Mouse (Mus musculus) erythroblast, adult 5-6 weeks (primary cell): ENCODE results near the gene Eif3a. TPM values are rescaled to one million over a fixed set of nuclear protein-coding genes. Genes with fewer than 3 reads are reported as not detected.
A peak's percentile ranks its signal among the peaks of the same experiment; 100 is the strongest.

Experiments
- ATAC-seq: replicated peaks from 2 replicates; pipeline ENCODE4 v1.8.0; 2016; ENCODE audit warnings: moderate number of reproducible peaks, mild to moderate bottlenecking, moderate TSS enrichment, inconsistent platforms; ENCODE audit not compliant: poor library complexity, low FRiP score, severe bottlenecking
- total RNA-seq, 2 experiments: library from RNA; stranded (forward) in 1 of 2; stranded (reverse) in 1 of 2; fragments of 150-400 nt in 1 of 2; fragments of 200-764, 138-1000 nt in 1 of 2; gene quantifications; 2 replicates each; pipeline versions ENCODE4 v1.2.3 to v1.2.4; 2015 to 2017; ENCODE audit warnings: low replicate concordance in 2 of 2

Gene Eif3a
- total RNA-seq (2015; ENCODE audit: low replicate concordance) (63.8 and 94.0 TPM in 2 replicates), total RNA-seq (2017; ENCODE audit: low replicate concordance) (68.9 and 152 TPM in 2 replicates)

DNA sequence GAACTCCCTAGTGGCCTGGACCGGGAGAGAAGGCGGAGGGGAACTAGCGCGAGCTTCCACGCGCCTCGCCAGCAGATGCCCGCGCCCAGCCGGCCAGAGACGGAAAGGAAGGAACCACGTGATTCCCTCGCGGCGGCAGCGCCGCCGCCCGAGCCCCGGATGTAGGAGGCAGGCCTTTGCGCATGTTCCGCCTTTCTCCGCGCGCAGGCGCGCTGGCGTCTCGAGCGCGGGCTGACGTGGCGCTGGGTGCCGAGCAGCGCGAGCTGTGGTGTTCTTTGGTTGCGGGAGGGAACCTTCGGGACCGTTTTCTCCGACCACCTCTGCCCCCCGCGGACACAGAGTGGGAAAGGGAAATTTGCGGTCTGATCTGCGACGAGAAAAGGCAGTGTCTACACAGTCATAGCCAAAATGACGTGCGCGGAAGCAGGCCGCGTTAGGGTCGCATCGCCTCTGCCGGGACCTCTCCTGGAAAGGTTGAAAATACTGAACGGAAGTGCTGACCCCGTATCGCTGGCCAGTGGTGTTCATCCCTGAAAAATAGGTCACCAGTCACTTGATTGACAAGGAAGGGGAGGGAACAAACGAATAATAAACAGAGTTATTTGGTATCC is at the start of gene Eif3a:
TSS of gene Eif3a (minus strand) at position 108 of the 611 bp plus-strand sequence.
- ATAC-seq: peak; percentile 90

DNA sequence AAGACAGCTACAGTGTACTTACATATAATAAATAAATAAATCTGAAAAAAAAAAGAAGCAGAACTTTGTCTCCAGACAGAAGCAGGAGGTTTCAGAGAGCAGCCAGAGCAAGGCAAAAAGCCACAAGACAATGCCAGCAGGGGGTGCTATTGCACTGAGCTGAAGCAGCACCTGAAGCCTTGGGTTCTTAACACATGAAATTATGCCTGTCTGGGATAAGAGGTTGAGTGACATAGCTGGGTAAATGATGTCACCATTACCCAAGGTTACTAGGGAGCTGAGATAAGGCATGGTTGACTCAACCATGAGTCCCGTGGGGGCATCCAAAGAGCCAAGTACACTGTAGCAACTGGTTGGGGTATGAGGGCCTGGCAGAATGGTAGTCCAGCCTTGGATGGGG is 47.3 kb upstream of the Eif3a start:
- ATAC-seq: peak; percentile 90

DNA sequence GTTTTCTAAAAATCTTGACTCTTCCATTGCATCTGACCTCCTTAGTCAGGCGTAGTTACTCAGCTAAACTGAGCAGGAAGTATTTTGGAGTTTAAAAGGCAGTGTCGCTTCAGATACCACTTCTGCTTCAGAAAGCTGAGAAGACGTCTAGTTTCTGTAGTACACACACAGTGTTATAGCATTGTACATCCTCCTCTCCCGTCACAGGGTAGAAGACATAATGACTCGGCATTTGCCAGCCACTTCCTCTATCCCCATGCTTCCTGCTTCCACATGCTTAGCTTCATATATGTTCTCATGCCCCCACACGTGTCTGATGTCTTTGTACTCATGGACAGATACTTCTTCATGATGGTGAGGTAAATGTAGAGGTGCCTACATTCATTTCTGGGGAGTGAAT is 28.2 kb upstream of the Eif3a start:
- ATAC-seq: no peak

DNA sequence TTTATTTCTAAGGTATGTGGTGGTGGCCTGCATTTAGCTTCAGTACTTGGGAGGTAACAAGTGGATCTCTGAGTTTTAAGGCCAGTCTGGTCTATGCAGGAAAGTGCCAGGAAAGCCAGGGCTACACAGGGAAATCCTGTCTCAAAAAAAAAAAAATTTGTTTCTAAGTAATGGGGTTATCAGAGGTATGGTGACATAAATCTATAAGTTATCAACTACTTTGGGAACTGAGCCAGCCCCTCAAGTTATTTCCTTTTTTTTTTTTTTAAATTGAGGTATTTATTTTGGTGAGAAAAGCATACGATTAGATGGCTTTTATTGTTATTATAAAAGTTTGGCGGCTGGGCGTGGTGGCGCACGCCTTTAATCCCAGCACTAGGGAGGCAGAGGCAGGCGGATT is 22.7 kb upstream of the Eif3a start:
- ATAC-seq: no peak

DNA sequence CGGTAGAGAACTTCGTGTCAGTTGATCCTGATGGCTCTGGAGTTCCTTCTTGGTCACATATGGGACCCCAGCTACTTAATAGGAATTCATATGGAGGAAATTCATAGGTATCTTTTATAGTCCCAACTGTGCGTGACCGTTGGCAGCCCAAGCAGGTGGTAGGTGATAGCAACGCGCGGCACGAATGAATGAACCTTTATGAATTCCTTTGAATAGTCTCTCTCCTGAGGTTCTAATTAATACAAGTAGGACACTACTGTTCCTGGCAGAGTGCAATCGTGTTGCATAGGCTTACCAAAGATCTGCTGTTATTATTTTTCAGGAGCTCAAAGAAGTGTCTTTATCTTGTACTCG is 21.6 kb upstream of the Eif3a start:
- peak; percentile 55 for ATAC-seq

DNA sequence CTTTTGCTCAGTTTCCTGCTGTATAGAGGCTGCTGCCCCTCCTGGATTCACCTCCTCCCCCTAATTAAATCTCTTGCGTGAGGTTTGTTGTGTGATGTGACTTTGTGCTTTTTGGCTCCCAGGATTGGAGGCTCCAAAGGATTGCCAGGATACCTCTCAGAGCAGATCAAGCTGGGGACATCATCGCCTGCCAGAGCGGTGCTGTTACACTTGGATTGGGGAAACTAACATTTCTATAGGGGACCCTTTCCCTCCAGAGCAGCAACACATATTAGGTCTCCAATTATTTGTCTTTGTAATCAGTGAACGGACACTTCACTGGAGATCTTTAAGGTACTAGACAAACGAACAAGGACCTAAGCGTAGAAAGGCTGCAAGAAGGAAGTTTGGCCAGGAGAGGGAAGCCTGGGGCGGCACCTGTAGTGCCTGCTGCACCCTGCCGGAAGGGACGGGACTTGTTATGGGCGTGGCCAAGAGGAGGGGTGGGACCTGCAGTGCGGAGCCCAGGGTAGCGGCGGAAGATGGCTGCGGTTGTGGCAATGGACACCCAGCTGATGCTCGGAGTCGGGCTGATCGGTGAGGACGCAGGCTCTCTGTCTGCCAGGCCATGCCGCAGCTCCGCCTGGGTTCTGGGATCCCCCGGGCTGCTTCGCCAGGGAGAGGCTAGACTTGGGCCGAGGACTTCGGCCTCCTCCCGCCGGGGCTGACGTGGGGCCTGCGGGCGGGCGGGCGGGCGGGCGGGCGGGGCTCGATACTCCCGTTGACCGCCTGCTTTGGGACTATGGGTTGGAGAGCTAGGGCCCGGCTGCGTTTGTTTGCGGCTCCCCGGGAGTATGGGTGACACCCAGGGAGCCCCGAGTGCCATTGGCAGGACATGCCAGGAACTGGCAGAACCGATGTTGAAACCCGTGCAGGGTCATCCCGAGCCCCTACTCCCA is 20.9 kb upstream of the Eif3a start, which contains the start of gene Fam45a:
TSS of gene Fam45a (plus strand) at position 488 of the 938 bp plus-strand sequence.
- peak; percentile 99 for ATAC-seq

DNA sequence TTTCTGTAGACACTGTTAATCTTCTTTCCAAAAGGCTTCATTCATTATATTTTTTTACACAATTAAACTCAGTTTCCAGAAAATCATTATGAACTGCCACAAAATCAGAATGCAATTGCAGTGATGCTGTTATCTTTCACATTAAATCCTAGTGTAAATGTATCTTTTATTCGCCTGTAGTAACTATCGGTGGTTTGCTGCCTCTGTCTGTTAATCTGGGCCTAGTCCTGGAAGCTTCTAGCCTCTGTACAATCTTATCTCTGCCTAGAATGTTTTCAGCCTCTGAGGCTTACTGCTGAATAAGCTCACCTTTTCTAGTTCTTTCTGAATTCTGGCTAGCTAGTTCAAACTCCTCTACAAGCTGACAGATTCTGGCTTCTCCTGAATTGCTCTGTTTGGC is 19.5 kb upstream of the Eif3a start:
- no peak for ATAC-seq

DNA sequence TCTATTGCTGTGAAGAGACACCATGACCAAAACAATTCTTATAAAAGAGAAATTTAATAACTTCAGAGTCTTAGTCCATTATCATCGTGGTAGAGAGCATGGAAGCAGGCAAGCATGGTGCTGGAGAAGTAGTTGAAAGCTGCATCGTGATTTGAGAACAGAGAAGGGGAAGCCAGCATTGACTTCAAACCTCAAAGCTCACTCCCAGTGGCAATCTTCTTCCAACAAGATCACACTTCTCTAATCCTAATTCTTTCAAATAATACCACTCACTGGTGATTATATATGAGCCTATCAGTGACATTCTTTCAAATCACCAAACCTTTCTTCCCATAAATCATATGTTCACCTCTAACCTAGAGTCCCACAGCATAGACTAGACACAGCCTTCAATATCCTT is 14.4 kb upstream of the Eif3a start:
- no peak for ATAC-seq

DNA sequence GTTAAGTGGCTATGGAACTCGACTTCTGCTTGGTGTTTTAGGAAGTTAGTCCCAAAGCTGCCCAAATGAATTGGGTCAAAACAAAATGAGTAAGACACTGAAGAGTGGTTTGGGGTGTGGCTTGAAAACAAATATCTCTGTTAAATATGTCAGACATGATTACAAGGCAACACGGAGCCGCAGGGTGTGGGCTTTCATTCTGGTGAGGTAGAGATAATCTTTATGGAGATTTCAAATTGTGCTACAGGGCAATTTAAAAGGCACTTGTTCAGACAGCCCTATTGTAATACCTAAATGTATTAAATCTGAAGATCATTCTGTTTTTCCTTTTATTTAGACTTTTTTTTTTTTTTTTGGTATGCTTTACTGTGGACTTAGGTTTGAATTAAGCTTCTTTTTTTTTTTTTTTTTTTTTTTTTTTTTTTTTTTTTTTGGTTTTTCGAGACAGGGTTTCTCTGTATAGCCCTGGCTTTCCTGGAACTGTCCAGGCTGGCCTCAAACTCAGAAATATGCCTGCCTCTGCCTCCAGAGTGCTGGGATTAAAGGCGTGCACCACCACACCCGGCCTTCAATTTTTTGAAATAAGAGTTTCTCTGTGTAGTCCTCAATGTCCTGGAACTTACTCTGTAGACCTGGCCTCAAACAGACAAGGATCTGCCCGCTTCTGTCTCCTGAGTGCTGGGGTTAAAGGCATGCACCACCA is 9.6 kb upstream of the Eif3a start:
- peak; percentile 74 for ATAC-seq

DNA sequence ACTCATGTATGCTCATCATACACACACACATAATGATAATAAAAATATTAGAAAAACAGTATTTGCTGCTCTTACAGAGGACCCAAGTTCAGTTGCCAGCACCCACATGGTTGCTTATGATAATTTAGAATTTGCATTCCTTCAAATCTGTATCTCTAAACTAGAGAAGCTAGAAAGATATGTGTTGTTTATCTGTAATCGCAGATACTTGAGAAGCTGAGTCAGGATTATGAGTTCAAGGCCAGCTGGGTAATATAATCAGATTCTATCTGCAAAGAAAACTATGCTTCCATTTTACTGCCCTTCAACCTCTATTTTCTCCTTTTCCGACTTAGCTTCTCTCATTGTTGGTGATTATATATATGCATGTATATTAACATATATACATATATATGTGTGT is 7.0 kb upstream of the Eif3a start:
- ATAC-seq: no peak

DNA sequence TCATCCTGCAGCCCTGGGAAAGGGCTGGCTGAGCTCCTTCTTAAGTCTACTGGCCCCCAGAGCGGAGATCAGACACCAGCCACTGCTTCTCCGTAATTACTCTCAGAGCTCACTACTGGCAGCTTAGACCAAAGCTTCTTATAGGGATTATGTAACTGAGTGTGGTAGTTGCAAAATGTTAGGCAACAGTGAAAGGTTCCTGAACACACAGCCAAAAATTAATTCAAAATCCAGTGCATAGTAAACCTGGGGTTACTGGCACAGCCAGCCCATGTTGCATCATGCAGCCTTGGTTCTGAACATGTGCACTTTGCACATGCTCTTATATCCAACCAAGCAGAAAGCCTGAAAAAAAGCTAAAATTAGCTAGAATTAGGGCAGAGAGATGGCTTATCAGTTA is 4.8 kb upstream of the Eif3a start:
- no peak for ATAC-seq

DNA sequence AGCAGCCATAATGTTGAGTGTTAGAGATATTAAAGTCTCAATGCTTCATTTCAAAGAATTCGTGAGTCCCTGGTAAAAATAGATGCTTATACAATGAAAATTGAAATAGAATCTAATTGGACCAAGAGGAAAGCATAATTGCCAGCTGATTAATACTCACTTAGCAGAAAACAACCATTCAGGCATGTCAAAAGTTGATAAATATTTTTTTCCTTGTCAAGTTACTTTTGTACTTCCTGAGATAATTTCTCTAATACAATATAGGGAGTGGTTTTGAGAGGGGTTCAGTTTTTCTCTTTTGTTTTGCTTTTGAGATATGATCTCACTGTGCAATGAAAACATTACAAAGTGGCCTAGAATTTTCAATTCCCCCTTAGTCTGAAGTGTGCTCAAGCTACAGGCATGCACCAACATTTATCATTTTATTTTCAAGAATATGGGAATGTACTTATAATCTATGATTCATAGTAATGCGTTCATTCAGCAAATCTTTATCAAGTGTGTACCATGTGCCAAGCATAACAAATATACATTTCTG is 2.8 kb upstream of the Eif3a start:
- no peak for ATAC-seq

DNA sequence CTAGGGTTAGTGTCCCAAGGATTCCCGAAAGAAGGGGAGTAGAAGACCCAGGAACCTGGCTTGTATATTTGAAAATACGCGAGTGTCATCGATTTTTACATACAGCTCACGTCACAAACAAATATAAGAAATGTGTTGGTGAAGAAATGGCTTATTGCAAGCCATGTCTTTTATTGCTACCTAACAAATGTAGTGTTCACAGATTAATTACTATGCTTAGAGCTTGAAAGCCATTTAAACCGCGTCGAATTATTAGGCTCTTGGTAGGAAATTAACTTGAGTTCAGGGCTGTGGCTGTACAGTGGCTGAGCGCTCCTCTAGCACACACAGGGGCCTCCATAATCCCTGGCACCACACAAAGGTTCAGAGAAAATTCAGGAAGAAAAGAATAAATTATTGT is 706 bp upstream of the Eif3a start:
- peak; percentile 4; the same call in 1 of the 2 replicates for ATAC-seq

DNA sequence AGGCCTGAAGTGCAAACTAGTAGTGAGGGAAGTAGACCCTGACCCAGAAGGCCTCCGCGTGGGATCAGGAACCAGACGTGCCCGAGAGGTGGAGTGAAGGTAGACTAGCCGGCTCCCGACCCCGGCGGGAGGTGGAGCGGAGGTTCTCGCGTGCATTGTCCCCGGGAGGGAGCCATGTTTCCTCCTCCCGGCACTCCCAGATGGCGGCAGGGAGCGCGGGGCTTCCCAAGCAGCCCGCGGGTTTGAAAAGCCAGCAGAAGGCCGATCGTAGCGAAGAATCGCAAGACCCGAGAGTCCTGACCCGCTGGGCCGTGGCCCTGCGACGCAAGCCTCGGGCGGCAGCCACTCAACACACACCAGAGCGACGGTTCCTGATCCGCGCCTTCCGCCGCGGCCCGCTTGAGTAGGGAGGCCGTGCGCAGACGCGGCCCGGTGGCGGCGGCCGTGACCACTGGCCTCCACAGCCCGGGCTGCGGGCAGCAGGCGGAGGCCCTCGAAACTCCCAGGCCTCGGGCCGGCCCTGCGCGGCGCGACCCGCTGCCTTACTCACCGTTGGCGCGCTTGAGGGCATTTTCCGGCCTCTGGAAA is 445 bp downstream of the Eif3a start:
- ATAC-seq: peak; percentile 61

DNA sequence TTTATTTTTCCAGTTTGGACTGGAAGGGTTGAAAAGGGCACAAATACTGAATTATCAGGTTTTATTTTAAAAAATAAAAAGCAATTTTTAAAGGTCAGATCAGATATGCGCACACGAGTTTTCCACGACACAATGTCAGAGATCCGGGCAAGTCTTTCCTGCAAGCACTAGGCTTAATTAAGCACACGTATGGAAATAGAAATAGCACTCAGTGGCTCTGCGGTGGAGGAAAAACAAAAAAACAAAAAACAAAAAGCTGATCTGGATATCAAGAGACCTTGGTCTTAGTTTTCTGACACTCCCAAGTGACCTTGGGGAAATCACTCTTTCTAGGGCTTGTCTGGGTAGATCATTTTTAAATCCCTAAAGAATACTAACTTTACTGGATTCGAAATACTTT is 1.0 kb downstream of the Eif3a start:
- ATAC-seq: no peak

DNA sequence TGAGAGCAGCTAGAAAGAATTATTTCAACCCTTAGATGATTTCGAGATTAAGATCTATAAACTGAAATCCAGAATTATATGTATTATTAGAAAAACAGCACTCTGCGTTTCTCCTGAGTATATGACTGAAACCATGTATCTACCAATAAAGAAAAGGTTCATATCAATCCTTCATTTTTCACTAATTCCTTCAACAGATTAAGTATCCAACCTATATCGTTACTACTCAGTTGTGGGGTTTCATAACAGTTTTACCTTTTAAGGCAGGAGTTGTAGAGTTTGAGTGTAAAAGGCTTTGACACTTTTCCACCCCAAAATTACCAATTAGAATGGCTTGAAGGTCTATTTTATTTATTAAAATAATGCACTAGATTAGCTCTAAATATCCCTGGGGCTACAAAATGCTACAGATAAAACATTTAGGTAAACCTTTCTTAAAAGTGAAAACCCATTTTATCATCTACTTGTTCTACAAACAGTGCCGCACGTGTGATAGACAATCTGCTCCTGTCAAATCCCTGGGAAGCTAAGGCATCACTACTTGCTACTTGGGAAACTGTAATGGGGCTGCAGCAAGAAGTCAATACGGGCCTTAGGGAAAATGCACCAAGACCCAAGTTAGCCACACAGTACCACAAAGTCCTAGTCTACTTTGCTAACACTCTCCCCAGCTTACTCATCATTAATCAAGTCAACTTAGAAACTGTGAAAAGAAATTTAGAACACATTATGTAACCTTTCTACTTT is 2.1 kb downstream of the Eif3a start:
- ATAC-seq: no peak

DNA sequence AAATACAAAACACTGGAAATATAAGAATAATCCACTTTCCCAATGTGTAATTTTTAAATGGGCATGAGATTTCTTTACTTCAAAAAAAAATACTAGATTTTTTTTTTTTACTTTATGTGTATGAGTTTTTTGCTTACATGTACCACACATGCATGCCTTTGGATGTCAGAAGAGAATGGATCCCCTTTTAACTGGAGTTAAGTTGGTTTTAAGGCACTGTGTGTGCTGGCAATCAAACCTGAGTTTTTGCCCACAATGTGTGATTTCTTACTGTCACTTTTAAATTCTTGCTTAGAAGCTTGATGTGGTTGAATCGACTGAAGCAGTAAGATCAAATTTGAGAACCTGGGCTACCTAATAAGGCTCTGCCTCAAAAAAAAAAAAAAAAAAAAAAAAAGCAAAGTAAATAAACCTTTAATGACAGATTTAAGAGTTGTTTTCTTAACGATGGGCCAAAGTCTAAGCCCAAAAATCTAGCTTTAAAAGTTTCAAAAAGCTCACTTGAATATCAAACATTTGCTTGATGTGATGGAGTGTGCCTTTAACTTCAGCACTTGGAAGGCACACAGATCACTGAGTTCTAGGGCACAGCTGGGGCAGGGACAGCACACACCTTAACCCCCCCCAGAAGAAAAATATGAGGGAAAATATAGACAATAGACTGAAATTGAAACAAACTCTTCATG is 2.9 kb downstream of the Eif3a start:
- ATAC-seq: no peak

DNA sequence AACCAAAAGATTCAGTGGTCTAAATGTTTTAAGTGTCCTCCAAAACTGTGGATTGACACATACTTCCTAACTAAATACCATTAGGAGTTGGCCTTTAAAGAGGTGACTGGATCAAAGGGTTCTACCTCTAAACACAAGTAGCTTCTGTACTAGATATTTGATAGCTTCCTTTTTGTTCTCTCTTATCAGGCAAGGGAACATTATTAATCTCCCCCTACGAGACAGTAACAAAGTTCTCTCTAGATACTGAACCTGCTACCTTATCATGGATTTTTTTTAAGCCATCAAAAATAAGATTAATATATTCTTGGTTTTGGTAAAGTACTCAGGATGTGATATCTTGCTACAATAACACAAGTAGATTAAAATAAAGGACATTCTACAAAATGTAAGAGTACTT is 5.7 kb downstream of the Eif3a start:
- no peak for ATAC-seq

DNA sequence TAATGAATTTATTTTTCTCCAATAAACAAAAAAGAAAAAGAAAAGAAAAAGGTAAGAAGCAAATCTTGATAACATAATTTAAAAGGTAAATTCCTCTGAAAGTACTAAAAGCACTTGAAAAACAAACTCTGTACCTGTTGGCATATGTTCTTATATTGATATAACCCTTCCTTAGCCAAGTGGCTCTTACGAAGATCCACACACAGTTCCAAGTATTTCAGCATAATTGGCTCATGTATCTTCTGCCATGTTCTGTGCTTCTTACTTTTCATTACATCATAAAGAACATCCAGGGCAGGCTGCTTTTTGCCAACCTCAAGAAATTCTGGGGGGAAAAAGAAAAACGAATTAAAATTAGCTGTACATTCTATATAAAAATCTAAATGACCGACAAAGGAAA is 8.4 kb downstream of the Eif3a start:
- no peak for ATAC-seq
